Mouse (Mus musculus): ENCODE data around the gene Cwf19l1.

DNA sequence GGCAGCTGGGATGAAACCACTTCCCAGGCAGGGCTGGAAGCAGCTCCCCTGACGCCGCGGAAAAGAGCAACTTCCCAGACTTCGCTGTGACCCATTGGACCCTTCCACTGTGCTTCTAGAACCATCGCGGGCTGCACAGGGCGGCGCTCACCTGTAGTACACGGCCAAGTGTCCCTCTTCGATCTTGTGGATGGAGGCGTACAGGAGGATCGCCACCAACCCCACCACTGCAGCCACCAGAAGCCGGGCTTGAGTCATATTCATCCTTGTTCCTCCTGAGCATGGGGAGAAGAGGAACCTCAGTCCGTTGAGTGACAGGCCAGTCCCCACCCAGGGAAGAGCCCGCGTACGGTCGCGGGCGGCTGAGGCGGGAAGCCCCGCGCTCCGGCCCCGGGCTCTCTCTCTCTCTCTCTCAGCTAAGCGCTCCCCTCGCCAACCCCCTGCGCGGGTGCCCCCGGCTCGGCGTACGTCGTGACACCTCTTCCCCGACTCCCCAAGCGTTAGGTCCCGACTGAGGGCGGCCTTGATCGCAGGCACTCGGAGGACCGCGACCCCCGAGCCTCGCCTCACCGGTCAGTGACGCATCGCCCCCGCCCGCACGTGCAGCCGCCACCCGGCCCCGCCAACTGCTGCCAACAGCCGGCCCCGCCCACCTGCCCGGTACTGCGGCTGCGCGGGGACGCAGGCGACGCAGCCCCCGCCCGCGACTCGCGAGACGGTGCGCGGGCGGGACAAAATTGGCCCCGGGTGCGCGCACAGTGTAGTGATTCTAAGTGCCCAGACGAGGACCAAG lies 66.4 kb downstream of the Cwf19l1 start, which contains the start of gene Erlin1:
- TF ChIP-seq CTCF (IDR thresholded peaks at IDR 0.05; ENCODE audit: borderline replicate concordance, control insufficient read depth, extremely low read depth, insufficient read depth, low read length, poor library complexity) (no peak), POLR2A (IDR thresholded peaks at IDR 0.05; ENCODE audit: control insufficient read depth, extremely low read depth, insufficient read depth, low read length, poor library complexity) (no peak)
